Mouse (Mus musculus): ENCODE results near the gene Scn11a.

- TF ChIP-seq CTCF (IDR thresholded peaks at IDR 0.05; ENCODE audit: low read depth, low read length) (no peak), POLR2A (IDR thresholded peaks at IDR 0.05; ENCODE audit: borderline replicate concordance, low read depth, low read length) (no peak)
Measured at GRCm38 (mm10) chr9:119843549-119843948, 18.3 kb upstream of the Scn11a start.
